Mouse (Mus musculus): ENCODE results near the gene Lrrfip1.

The Lrrfip1 gene

GRCm38 (mm10) chr1:91085686-91086085, 87.1 kb downstream of the Lrrfip1 start:
- no peak for DNase-seq (ENCODE audit: low read depth, low spot score)

GRCm38 (mm10) chr1:91086325-91086724, 87.8 kb downstream of the Lrrfip1 start:
- DNase-seq (ENCODE audit: low read depth, low spot score) = no peak

DNA sequence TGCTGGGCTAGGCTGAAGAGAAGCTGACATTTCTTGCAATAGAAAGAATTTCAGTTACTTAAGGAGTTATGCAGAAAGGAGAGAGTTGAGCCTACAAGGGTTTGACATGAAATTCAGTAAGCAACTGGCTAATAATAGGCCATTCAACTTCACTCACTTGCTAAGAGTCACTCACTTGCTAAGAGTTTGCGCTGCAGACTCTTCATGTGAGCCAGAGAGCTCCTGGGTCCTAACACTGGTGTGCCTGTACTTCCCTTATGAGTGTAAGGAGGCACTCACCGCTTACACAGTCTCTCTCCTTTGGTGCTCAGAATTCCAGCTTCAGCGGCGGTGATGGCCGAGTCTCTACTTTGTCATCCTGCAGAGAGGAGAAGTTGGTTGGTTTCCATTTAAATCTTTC, 88.2 kb downstream of the Lrrfip1 start:
- no peak for DNase-seq (ENCODE audit: low read depth, low spot score)

GRCm38 (mm10) chr1:91088027-91088426, 89.5 kb downstream of the Lrrfip1 start:
- DNase-seq (ENCODE audit: low read depth, low spot score) = no peak

- DNase-seq (ENCODE audit: low read depth, low spot score) = no peak
These were observed 90.4 kb downstream of the Lrrfip1 start for GRCm38 (mm10) chr1:91088941-91089340.

DNA sequence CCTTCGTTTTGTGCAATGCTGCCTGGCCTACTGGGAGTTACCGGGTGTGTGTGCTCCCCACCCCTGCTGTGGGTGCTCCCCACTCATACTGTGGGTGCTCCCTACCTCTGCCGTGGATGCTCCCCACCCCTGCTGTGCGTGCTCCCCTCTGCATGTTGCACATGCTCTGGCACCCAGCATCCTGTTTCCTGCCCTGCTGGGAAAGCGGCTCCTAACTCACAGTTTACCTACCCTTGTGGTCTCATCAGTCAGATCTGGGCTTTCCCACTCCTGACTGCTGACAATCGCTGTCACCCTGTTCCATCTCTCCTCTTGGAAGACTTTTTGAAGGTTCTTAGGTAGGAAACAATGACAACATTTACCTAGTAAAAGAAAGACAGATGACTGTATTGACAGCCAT, 91.9 kb downstream of the Lrrfip1 start:
- no peak for DNase-seq (ENCODE audit: low read depth, low spot score)

GRCm38 (mm10) chr1:91092451-91092850, 93.9 kb downstream of the Lrrfip1 start:
- DNase-seq (ENCODE audit: low read depth, low spot score) = no peak

GRCm38 (mm10) chr1:91093296-91093695, 94.8 kb downstream of the Lrrfip1 start:
- DNase-seq (ENCODE audit: low read depth, low spot score) = no peak

GRCm38 (mm10) chr1:91094001-91094400, 95.5 kb downstream of the Lrrfip1 start:
- DNase-seq (ENCODE audit: low read depth, low spot score) = no peak

DNA sequence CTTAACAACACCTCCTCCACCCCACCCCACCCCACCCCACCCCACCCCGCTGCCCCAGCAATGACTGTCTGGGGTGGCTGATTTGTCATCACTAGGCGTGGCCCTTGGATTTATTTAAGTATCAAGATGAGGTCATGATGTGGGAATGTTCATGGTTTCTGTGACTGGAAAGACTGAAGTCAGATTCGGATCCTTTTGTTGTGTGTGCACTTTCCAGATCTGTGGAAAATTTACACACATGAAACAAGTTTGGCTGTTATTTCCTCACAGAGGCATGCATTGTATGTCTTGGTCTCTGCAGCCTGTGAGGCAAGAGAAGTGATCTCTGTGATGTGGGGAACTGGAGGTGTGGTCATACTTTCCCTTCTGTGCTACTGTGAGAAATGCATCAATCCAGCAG, 96.7 kb downstream of the Lrrfip1 start:
- peak; percentile 45 for DNase-seq (ENCODE audit: low read depth, low spot score)

DNA sequence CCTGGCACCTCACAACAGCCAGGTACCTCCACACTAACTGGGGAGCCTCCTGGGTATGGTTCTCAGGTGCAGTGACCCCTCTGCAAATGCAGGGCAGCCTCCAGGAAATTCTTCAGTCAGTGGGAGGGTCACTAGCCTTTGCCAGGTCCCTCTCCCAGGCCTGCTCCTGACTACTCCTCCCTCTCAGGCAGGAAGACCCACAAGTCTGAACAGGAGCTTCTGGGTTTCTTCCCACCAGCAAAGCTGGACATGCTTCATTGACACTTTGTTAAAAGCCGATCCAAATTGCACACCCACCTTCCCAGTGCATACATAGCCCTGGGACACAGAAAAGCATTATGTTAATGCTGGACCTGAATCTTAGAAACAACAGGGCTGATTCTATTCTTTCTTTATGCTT, 97.3 kb downstream of the Lrrfip1 start:
- DNase-seq (ENCODE audit: low read depth, low spot score) = no peak

GRCm38 (mm10) chr1:91096490-91096889, 98.0 kb downstream of the Lrrfip1 start:
- DNase-seq (ENCODE audit: low read depth, low spot score) = no peak

DNA sequence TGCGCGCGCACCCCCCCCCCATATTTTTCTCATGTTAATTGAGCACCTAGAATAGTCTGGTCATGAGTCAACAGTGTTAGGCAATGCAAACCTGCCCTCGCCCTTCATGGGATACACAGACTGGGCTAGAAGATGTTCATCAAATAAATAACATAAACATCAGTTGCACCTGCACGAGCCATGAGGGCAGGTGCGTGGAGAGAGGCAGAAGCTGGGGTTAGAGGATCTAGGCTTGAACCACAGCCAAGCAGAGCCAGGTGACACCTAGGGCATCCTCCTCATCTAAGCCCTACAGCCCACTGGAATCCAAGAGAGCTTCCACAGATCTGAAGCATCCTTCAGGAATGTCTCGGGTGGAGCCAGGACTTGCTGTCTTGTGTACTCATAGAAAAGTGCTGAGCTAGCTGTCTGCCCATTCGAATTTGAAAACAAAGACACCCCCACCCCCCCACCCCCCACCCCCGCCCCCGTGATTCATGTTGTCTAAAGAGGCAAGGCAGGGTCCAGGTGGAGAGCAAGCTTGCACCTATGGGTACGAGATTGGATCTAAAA, 98.8 kb downstream of the Lrrfip1 start:
- DNase-seq (ENCODE audit: low read depth, low spot score) = no peak

DNA sequence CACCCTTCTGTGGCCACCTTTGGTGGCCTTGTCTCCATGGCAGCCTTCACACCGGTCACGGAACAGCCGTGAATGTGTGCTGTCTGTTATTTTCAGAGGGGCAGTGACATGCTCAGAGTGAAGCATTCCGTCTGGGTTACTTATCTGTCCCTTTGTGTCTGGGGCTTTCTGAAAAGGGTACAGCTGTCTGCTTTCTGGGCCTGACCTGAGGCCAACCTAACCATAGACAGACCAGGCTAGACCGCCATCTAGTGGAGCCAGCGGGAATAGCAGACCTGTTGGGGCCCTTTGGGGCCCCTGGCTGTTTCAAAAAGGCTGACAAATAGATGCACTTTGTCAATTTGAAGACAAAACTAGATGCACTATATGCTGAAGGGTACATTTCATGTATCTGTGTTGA, 100.3 kb downstream of the Lrrfip1 start:
- DNase-seq (ENCODE audit: low read depth, low spot score) = peak; percentile 74

GRCm38 (mm10) chr1:91101709-91102440, 103.3 kb downstream of the Lrrfip1 start:
- no peak for DNase-seq (ENCODE audit: low read depth, low spot score)

- no peak for DNase-seq (ENCODE audit: low read depth, low spot score)
These were observed 104.9 kb downstream of the Lrrfip1 start for GRCm38 (mm10) chr1:91103366-91103983.

GRCm38 (mm10) chr1:91107548-91107947, 109.0 kb downstream of the Lrrfip1 start:
- DNase-seq (ENCODE audit: low read depth, low spot score) = no peak

GRCm38 (mm10) chr1:91109302-91109701, 110.8 kb downstream of the Lrrfip1 start:
- DNase-seq (ENCODE audit: low read depth, low spot score) = no peak

DNA sequence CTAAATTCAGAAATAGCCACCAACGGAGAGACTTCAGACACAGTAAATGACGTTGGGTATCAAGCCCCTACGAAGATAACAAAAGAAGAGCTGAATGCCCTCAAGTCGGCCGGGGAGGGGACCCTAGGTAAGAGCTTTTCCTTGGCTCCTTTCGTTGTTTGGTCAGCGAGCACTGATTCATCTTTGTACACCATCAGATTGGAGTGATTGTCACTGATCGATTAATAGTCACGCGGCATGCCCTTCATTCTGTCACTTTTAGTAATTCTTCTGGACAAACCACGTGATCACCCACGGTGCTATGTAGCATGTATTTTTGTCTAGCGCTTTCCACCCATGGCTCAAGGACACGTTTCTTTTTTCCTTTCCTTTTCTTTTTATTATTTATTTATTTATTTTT, 113.6 kb downstream of the Lrrfip1 start:
- DNase-seq (ENCODE audit: low read depth, low spot score) = no peak

- DNase-seq (ENCODE audit: low read depth, low spot score) = no peak
These were observed 114.1 kb downstream of the Lrrfip1 start for GRCm38 (mm10) chr1:91112606-91113005.

- DNase-seq (ENCODE audit: low read depth, low spot score) = no peak
These were observed 123.6 kb downstream of the Lrrfip1 start for GRCm38 (mm10) chr1:91122121-91122520.

GRCm38 (mm10) chr1:91123004-91123403, 124.5 kb downstream of the Lrrfip1 start:
- DNase-seq (ENCODE audit: low read depth, low spot score) = no peak

- no peak for DNase-seq (ENCODE audit: low read depth, low spot score)
These were observed 124.9 kb downstream of the Lrrfip1 start for GRCm38 (mm10) chr1:91123466-91123865.
